Mouse (Mus musculus) CH12F3 (cell line): ENCODE results near the gene Scgb2b17.
"Not testable (repeated sequence)": the region's sequence is repeated elsewhere in the genome, so short reads cannot be mapped to it uniquely, and the experiment has no call there.

Experiments
- in situ Hi-C: fragments of 300-500 bp; cut with MboI; formaldehyde crosslinking; loops from 2 replicates; pipeline ENCODE4 v1.14.3; 2020; ENCODE audit warnings: low sequenced_read_pairs

Scgb2b17 gene

DNA sequence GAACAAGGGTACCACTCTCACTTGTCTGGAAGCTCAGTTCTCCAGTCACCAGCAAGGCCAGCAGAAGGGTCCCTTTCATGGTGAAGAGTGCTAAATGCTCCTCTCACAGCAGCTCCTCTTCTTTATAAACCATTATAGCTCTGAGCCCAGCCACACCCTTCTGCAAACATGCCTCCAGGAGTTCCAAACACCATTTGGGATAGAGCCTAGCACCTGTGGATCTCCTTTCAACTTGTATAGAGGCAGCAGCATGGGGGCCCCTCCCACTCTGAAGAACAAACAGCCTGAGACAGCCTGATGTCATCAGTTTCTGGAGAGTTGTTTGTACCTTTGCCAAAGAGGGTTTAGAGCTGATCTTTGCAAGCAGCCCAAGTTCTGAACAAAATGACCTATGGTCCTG lies at the start of gene Scgb2b17:
TSS of gene Scgb2b17 (minus strand) at position 101 of the 400 bp plus-strand sequence.
- in situ Hi-C loops, result not testable (repeated sequence)

DNA sequence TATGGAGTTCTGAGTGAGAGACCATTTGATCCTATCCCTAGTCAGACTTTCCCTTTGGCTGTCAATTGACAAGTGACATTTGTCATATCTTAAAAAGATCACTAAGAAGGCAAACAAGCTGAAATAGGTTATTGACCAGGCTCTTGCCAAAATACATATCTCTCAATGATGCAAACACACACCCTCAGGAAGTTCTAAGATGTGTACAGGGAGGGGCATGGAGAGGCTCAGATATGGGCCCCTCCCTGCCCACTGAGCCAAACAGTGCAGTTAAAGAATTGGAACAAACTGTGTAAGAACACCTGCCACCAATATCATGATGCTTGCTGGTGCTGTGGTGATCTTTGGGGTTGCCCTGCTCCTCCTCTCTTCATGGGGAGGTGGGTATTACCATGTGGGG lies 6.8 kb upstream of the Scgb2b17 start, which contains the start of gene Scgb1b17:
TSS of gene Scgb1b17 (plus strand) at position 301 of the 400 bp plus-strand sequence.
- in situ Hi-C loops, result not testable (repeated sequence)
